Mouse (Mus musculus): ENCODE measurements around the gene Actn3. TPM values are rescaled to one million over a fixed set of nuclear protein-coding genes. Genes with fewer than 3 reads are reported as not detected.

Actn3 gene
- polyA plus RNA-seq, 1 experiment from 2014 or later: 2.2 TPM

DNA sequence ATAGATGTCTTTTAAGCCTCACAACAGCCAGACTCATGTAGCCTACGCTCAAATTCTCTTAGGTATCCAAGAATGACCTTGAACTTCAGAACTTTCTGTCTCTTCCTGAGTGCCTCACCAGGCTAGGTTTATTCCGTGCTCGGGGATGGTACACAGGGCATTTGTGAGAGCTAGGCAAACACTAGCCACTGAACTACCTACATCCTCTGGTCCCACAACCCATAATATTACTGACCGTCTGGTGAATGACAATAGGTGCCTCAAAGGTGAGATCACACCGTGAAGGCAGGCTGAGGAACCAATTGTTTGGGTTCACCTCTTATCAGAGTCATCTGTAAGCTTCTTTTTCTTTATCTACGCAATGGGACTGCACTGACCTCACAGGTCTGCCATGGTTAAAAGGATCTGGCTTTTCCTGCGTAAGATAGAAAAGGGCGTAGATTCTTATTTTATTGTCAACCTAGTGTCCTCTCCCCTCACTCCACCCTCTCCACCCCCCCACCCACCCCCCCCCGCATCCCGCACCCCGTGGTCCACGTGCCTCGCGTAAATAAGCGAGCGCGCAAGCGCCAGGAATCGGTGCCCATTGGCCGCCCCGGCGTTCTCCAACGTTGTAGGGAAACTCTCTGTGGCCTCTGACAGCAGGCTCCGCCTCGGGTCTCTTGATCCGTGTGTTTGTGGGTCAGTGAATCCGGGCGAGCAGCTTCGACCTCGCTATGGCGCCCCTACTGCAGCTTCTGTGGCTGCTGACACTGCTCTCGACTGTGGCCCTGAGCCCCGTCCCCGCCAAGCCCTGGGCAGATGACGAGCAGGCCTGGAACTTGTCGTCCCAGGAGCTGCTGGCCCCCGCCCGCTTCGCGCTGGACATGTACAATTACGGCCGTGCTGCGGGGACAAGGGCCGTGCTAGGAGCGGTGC lies 22.9 kb downstream of the Actn3 start, which contains the start of gene Ctsf:
Gene Ctsf (plus strand): TSS at position 579 of the 918 bp plus-strand sequence.
- H3K9me3 ChIP-seq (ENCODE audit: control insufficient read depth, low read length): no peaks in the 10 kb centered on the region
- no peaks in the 10 kb centered on the region for H3K36me3 ChIP-seq (ENCODE audit: control insufficient read depth, insufficient read depth, low read length)
- H3K4me1 ChIP-seq (replicated peaks; ENCODE audit: control insufficient read depth, insufficient read depth, low read length): no peaks in the 10 kb centered on the region
- no peak within 1 kb of the TSS for H3K27ac ChIP-seq (ENCODE audit: low read depth, low read length)
- H3K27me3 ChIP-seq (ENCODE audit: control insufficient read depth, insufficient read depth, low read length): no peaks in the 10 kb centered on the region; the same call in 1 of the 2 replicates
- DNase-seq (ENCODE audit: low spot score) (peak; percentile 87), ATAC-seq (replicated peaks; ENCODE audit: low FRiP score) (peak; percentile 76)
- peak within 1 kb of the TSS; percentile 64 for H3K9ac ChIP-seq (ENCODE audit: low read length)
- WGBS: 4% methylated on average over 45 of the region's 45 CpGs
- peak within 1 kb of the TSS; percentile 93 for H3K4me2 ChIP-seq (ENCODE audit: low read depth, low read length, severe bottlenecking)
- peak within 1 kb of the TSS; percentile 56 for H3K4me3 ChIP-seq (ENCODE audit: low read depth, low read length)

DNA sequence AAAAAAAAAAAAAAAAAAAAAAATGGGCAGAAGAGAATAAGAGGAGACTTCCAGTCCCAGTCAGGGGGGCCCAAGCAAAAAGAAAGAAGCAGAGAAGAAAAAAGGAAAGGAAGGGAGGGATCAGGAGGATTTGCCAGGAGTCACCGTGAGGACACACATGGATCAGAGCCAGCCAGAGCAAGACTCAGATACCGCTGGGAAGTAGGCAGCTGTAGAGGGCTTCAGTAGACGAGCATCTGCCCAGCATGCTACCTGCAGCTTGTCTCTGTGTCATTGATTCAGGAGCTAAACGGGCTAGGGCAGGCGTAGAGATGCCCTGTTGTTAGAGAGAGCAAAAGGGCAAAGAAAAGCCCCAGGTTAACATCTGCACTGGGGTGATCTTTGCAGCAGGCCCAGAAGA lies 27.4 kb downstream of the Actn3 start:
- H3K27me3 ChIP-seq (ENCODE audit: control insufficient read depth, insufficient read depth, low read length): no peaks in the 10 kb centered on the region; the same call in 1 of the 2 replicates
- H3K36me3 ChIP-seq (ENCODE audit: control insufficient read depth, insufficient read depth, low read length): no peaks in the 10 kb centered on the region
- no peaks in the 10 kb centered on the region for H3K9me3 ChIP-seq (ENCODE audit: control insufficient read depth, low read length)
- H3K4me3 ChIP-seq (ENCODE audit: low read depth, low read length): no peak overlapping the region
- no peak overlapping the region for H3K27ac ChIP-seq (ENCODE audit: low read depth, low read length)
- no peak overlapping the region for H3K9ac ChIP-seq (ENCODE audit: low read length)
- 38% methylated on average over 5 of the region's 5 CpGs for WGBS
- H3K4me1 ChIP-seq (replicated peaks; ENCODE audit: control insufficient read depth, insufficient read depth, low read length): no peaks in the 10 kb centered on the region
- ATAC-seq (replicated peaks; ENCODE audit: low FRiP score) (no peak), DNase-seq (ENCODE audit: low spot score) (no peak)
- no peak overlapping the region for H3K4me2 ChIP-seq (ENCODE audit: low read depth, low read length, severe bottlenecking)

DNA sequence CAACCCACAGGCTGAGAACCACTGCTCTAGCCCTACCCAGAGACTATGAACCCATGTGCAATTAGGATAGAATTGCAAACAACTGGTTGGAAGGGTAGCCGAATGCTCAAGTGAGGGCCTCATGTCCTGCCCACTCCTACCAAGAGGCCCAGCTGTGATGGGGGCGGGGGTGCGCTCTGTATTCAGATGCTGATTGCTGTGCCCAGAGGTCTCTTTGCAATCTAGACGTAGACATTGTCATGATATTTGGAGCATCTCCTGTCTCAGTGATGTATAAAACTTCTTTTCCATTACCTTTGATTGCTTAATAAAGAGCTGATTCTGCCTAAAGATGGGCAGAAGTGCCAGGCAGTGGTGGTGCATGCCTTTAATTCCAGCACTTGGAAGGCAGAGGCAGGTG lies 27.9 kb downstream of the Actn3 start:
- no peak overlapping the region for H3K9ac ChIP-seq (ENCODE audit: low read length)
- H3K9me3 ChIP-seq (ENCODE audit: control insufficient read depth, low read length): no peaks in the 10 kb centered on the region
- no peak overlapping the region for H3K4me3 ChIP-seq (ENCODE audit: low read depth, low read length)
- no peak overlapping the region for H3K4me2 ChIP-seq (ENCODE audit: low read depth, low read length, severe bottlenecking)
- no peak for DNase-seq (ENCODE audit: low spot score)
- H3K27ac ChIP-seq (ENCODE audit: low read depth, low read length): no peak overlapping the region
- H3K27me3 ChIP-seq (ENCODE audit: control insufficient read depth, insufficient read depth, low read length): no peaks in the 10 kb centered on the region
- no peak for ATAC-seq (replicated peaks; ENCODE audit: low FRiP score)
- WGBS: 57% methylated on average over 4 of the region's 4 CpGs
- H3K36me3 ChIP-seq (ENCODE audit: control insufficient read depth, insufficient read depth, low read length): no peaks in the 10 kb centered on the region
- H3K4me1 ChIP-seq (replicated peaks; ENCODE audit: control insufficient read depth, insufficient read depth, low read length): no peaks in the 10 kb centered on the region

DNA sequence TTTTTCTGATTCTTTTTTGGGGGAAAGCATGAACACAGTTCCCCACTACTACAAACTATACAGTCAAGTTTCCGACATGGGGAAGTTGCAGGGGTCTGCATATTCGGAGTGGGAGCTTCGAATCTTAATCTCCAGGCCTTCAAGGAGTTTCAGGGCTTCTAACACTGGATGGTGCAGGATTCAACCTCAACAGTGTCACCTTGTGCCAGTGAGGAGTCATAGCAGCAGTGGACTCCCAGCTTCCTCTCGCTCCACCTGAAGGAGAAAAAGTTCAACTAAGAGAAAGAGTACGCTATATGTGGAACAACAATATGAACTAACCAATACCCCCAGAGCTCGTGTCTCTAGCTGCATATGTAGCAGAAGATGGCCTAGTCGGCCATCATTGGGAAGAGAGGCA lies 30.2 kb downstream of the Actn3 start:
- ATAC-seq (replicated peaks; ENCODE audit: low FRiP score) (no peak), DNase-seq (ENCODE audit: low spot score) (no peak)
- no peak overlapping the region for H3K4me3 ChIP-seq (ENCODE audit: low read depth, low read length)
- no peak overlapping the region for H3K9ac ChIP-seq (ENCODE audit: low read length)
- no peak overlapping the region for H3K4me2 ChIP-seq (ENCODE audit: low read depth, low read length, severe bottlenecking)
- H3K4me1 ChIP-seq (replicated peaks; ENCODE audit: control insufficient read depth, insufficient read depth, low read length): no peaks in the 10 kb centered on the region
- H3K36me3 ChIP-seq (ENCODE audit: control insufficient read depth, insufficient read depth, low read length): no peaks in the 10 kb centered on the region
- H3K9me3 ChIP-seq (ENCODE audit: control insufficient read depth, low read length): no peaks in the 10 kb centered on the region
- 35% methylated on average over 7 of the region's 7 CpGs for WGBS
- H3K27me3 ChIP-seq (ENCODE audit: control insufficient read depth, insufficient read depth, low read length): no peaks in the 10 kb centered on the region; the same call in 1 of the 2 replicates
- H3K27ac ChIP-seq (ENCODE audit: low read depth, low read length): no peak overlapping the region

DNA sequence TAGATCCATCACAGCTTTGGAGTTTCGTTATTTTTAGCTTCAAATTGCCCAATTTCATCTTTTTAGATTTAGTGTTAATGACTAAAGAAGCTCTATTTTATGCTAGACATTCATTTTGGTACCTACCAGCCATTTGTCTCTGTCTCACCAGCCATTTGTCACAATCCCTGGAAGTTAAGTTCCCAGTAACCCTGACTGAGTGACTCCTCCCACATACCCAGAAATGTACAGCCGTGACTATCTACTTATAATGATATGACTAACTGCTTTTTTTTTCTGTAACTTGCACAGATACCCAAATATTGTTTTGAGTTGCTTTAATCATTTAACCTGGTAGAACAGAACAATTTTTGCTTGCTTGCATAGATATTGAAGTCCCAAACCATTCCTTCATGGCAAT lies 31.9 kb downstream of the Actn3 start:
- H3K27me3 ChIP-seq (ENCODE audit: control insufficient read depth, insufficient read depth, low read length): peaks cover 6% of the 10 kb centered on the region; the same call in 1 of the 2 replicates
- H3K4me3 ChIP-seq (ENCODE audit: low read depth, low read length): no peak overlapping the region
- H3K36me3 ChIP-seq (ENCODE audit: control insufficient read depth, insufficient read depth, low read length): no peaks in the 10 kb centered on the region
- WGBS: 77% methylated on average over 2 of the region's 2 CpGs
- no peak overlapping the region for H3K4me2 ChIP-seq (ENCODE audit: low read depth, low read length, severe bottlenecking)
- ATAC-seq (replicated peaks; ENCODE audit: low FRiP score) (no peak), DNase-seq (ENCODE audit: low spot score) (no peak)
- H3K9me3 ChIP-seq (ENCODE audit: control insufficient read depth, low read length): no peaks in the 10 kb centered on the region
- no peaks in the 10 kb centered on the region for H3K4me1 ChIP-seq (replicated peaks; ENCODE audit: control insufficient read depth, insufficient read depth, low read length)
- H3K9ac ChIP-seq (ENCODE audit: low read length): no peak overlapping the region
- no peak overlapping the region for H3K27ac ChIP-seq (ENCODE audit: low read depth, low read length)

GRCm38 (mm10) chr19:4842611-4843010 lies 35.1 kb downstream of the Actn3 start:
- Histone ChIP-seq H3K27ac (ENCODE audit: low read depth, low read length) (no peak overlapping the region), H3K4me3 (ENCODE audit: low read depth, low read length) (no peak overlapping the region), H3K9me3 (ENCODE audit: control insufficient read depth, low read length) (no peaks in the 10 kb centered on the region), H3K4me2 (ENCODE audit: low read depth, low read length, severe bottlenecking) (no peak overlapping the region), H3K27me3 (ENCODE audit: control insufficient read depth, insufficient read depth, low read length) (peaks cover 16% of the 10 kb centered on the region), H3K4me1 (replicated peaks; ENCODE audit: control insufficient read depth, insufficient read depth, low read length) (peaks cover 6% of the 10 kb centered on the region), H3K36me3 (ENCODE audit: control insufficient read depth, insufficient read depth, low read length) (no peaks in the 10 kb centered on the region; the same call in 1 of the 2 replicates), H3K9ac (ENCODE audit: low read length) (no peak overlapping the region)
- 74% methylated on average over 2 of the region's 2 CpGs for WGBS
- no peak for ATAC-seq (replicated peaks; ENCODE audit: low FRiP score)
- no peak for DNase-seq (ENCODE audit: low spot score)

DNA sequence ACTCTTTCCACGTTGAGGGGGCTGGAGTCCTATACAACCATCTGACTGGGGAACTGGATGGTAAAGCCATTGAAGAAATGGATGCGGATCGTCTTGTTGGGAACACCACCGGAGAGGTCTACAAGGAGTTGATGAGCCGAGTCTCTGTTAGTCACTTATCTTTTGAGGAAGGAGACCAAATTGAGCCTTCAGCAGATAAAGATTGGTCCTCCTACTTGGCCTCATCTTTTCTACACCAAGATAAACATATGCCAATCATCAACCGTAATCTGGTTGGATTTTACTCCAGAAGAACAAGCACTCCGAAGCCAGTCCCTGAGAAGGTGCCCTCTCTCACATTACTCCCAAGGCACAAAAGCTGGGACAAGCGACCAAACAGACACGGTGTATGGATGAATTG lies 36.9 kb downstream of the Actn3 start:
- Histone ChIP-seq H3K27me3 (ENCODE audit: control insufficient read depth, insufficient read depth, low read length) (peaks cover 16% of the 10 kb centered on the region), H3K4me3 (ENCODE audit: low read depth, low read length) (no peak overlapping the region), H3K9ac (ENCODE audit: low read length) (no peak overlapping the region), H3K4me1 (replicated peaks; ENCODE audit: control insufficient read depth, insufficient read depth, low read length) (peaks cover 6% of the 10 kb centered on the region), H3K27ac (ENCODE audit: low read depth, low read length) (no peak overlapping the region), H3K4me2 (ENCODE audit: low read depth, low read length, severe bottlenecking) (no peak overlapping the region), H3K36me3 (ENCODE audit: control insufficient read depth, insufficient read depth, low read length) (no peaks in the 10 kb centered on the region; the same call in 1 of the 2 replicates), H3K9me3 (ENCODE audit: control insufficient read depth, low read length) (no peaks in the 10 kb centered on the region)
- no peak for ATAC-seq (replicated peaks; ENCODE audit: low FRiP score)
- DNase-seq (ENCODE audit: low spot score): no peak
- 83% methylated on average over 9 of the region's 9 CpGs for WGBS

DNA sequence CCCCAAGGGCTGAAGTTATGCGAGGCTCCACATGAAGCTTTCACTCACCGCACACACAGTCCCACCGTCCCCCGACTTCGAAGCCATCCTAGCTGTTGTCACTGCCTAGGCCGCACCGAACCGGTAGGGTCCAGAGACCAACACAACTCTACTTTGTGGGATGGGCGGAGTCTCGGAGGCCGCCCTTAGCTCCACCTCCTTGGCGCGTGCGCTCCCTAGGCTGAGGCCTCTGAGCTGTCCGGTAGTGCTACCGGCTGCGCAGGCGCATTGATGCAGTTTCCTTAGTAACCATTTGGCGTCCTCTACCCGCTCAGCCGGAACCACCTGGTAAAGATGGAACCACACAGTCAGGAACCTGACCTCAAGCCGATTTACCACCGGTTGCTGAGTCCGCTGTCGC lies 38.6 kb downstream of the Actn3 start, which contains the start of the genes Ccs and Ccdc87:
Gene Ccs (minus strand): TSS at position 184 of the 400 bp plus-strand sequence.
Gene Ccdc87 (plus strand): TSS at position 218 of the 400 bp plus-strand sequence.
- DNase-seq (ENCODE audit: low spot score) (peak; percentile 96), ATAC-seq (replicated peaks; ENCODE audit: low FRiP score) (peak; percentile 97)
- Histone ChIP-seq H3K36me3 (ENCODE audit: control insufficient read depth, insufficient read depth, low read length) (no peaks in the 10 kb centered on the region; the same call in 1 of the 2 replicates), H3K4me1 (replicated peaks; ENCODE audit: control insufficient read depth, insufficient read depth, low read length) (peaks cover 6% of the 10 kb centered on the region), H3K27ac (ENCODE audit: low read depth, low read length) (no peak within 1 kb of the TSS), H3K27me3 (ENCODE audit: control insufficient read depth, insufficient read depth, low read length) (peaks cover 16% of the 10 kb centered on the region), H3K4me3 (ENCODE audit: low read depth, low read length) (peak within 1 kb of the TSS; percentile 55), H3K9me3 (ENCODE audit: control insufficient read depth, low read length) (no peaks in the 10 kb centered on the region), H3K9ac (ENCODE audit: low read length) (peak within 1 kb of the TSS; percentile 75), H3K4me2 (ENCODE audit: low read depth, low read length, severe bottlenecking) (peak within 1 kb of the TSS; percentile 98)
- under 1% methylated on average over 25 of the region's 25 CpGs for WGBS

Data from forebrain, embryonic 11.5 days (tissue).